In genomic region chrX:15061641-15062040, GRCm38 (mm10) we compare ENCODE assay signal across 26 mouse cellular contexts.
DNase-seq lines count a peak whose midpoint lies in the region; ATAC-seq and TF ChIP-seq lines count a peak whose summit lies in the region.
"Had no signal": no experiment of that assay in that cellular context is flagged by ENCODE, and none has a peak within 500 bp of the region (broad histone marks: within the 10 kb centered on the region; RNA-seq: fewer than 3 reads in every experiment).

No protein-coding gene starts in this region.

- no peak overlapping the region for H3K27ac ChIP-seq in hindbrain, postnatal 0 days
- no peak overlapping the region for H3K27ac ChIP-seq in hindbrain, embryonic 12.5 days
- H3K27ac ChIP-seq: embryonic facial prominence, embryonic 12.5 days; embryonic facial prominence, embryonic 15.5 days; forebrain, embryonic 12.5 days; heart, adult 2 months; heart, embryonic 10.5 days; heart, embryonic 13.5 days; hindbrain, embryonic 15.5 days; intestine, embryonic 15.5 days had no signal

- H3K4me2 ChIP-seq in hindbrain, postnatal 0 days (ENCODE audit: low read depth, low read length), result no peak overlapping the region
- no peak overlapping the region for H3K4me2 ChIP-seq in hindbrain, embryonic 12.5 days (replicated peaks)
- H3K4me2 ChIP-seq: embryonic facial prominence, embryonic 12.5 days; embryonic facial prominence, embryonic 15.5 days; forebrain, embryonic 12.5 days; heart, embryonic 13.5 days; hindbrain, embryonic 15.5 days; intestine, embryonic 15.5 days had no signal

- 56% methylated on average over 4 of the region's 4 CpGs for WGBS in hindbrain, postnatal 0 days
- 75% methylated on average over 4 of the region's 4 CpGs for WGBS in hindbrain, embryonic 12.5 days

- H3K9me3 ChIP-seq in hindbrain, postnatal 0 days (ENCODE audit: low read length), result no peaks in the 10 kb centered on the region
- H3K9me3 ChIP-seq in hindbrain, embryonic 12.5 days (replicated peaks), result no peaks in the 10 kb centered on the region
- H3K9me3 ChIP-seq: embryonic facial prominence, embryonic 12.5 days; embryonic facial prominence, embryonic 15.5 days; forebrain, embryonic 12.5 days; heart, embryonic 10.5 days; heart, embryonic 13.5 days; hindbrain, embryonic 15.5 days; intestine, embryonic 15.5 days had no signal

- no peak for TF ChIP-seq CTCF in hindbrain, postnatal 0 days (IDR thresholded peaks at IDR 0.05; ENCODE audit: low read depth)

- H3K36me3 ChIP-seq in hindbrain, postnatal 0 days (ENCODE audit: insufficient read depth, low read length), result no peaks in the 10 kb centered on the region
- H3K36me3 ChIP-seq in hindbrain, embryonic 12.5 days, result no peaks in the 10 kb centered on the region
- H3K36me3 ChIP-seq: embryonic facial prominence, embryonic 12.5 days; embryonic facial prominence, embryonic 15.5 days; forebrain, embryonic 12.5 days; heart, embryonic 10.5 days; heart, embryonic 13.5 days; hindbrain, embryonic 15.5 days; intestine, embryonic 15.5 days had no signal

- H3K27me3 ChIP-seq in hindbrain, postnatal 0 days (ENCODE audit: insufficient read depth, low read length), result no peaks in the 10 kb centered on the region
- H3K27me3 ChIP-seq in hindbrain, embryonic 12.5 days, result no peaks in the 10 kb centered on the region
- H3K27me3 ChIP-seq: embryonic facial prominence, embryonic 12.5 days; embryonic facial prominence, embryonic 15.5 days; forebrain, embryonic 12.5 days; heart, embryonic 13.5 days; hindbrain, embryonic 15.5 days; intestine, embryonic 15.5 days had no signal

- no peaks in the 10 kb centered on the region for H3K4me1 ChIP-seq in hindbrain, postnatal 0 days (ENCODE audit: insufficient read depth, low read length)
- no peaks in the 10 kb centered on the region for H3K4me1 ChIP-seq in hindbrain, embryonic 12.5 days
- H3K4me1 ChIP-seq: embryonic facial prominence, embryonic 12.5 days; embryonic facial prominence, embryonic 15.5 days; forebrain, embryonic 12.5 days; heart, embryonic 10.5 days; heart, embryonic 13.5 days; hindbrain, embryonic 15.5 days; intestine, embryonic 15.5 days had no signal

- H3K4me3 ChIP-seq in hindbrain, postnatal 0 days (ENCODE audit: low read length), result no peak overlapping the region
- H3K4me3 ChIP-seq in hindbrain, embryonic 12.5 days, result no peak overlapping the region
- H3K4me3 ChIP-seq: embryonic facial prominence, embryonic 12.5 days; embryonic facial prominence, embryonic 15.5 days; forebrain, embryonic 12.5 days; heart, adult 2 months; heart, embryonic 10.5 days; heart, embryonic 13.5 days; hindbrain, embryonic 15.5 days; intestine, embryonic 15.5 days had no signal

- peak; percentile 76 for ATAC-seq in cerebellum, adult (ENCODE audit: insufficient number of reproducible peaks, low FRiP score, low TSS enrichment)
- ATAC-seq in hindbrain, postnatal 0 days, result no peak
- no peak for ATAC-seq in hindbrain, embryonic 12.5 days (ENCODE audit: low FRiP score)
- ATAC-seq: activated CD4-positive, CD25-positive, alpha-beta regulatory T cell, adult 4 months; forebrain, embryonic 16.5 days; intestine, embryonic 15.5 days had no signal

- H3K9ac ChIP-seq in hindbrain, postnatal 0 days (replicated peaks; ENCODE audit: low read length), result no peak overlapping the region
- H3K9ac ChIP-seq in hindbrain, embryonic 12.5 days, result no peak overlapping the region
- H3K9ac ChIP-seq: embryonic facial prominence, embryonic 12.5 days; embryonic facial prominence, embryonic 15.5 days; forebrain, embryonic 12.5 days; heart, embryonic 13.5 days; hindbrain, embryonic 15.5 days; intestine, embryonic 15.5 days had no signal

- DNase-seq in cerebellum, adult 8-10 months, result no peak
- DNase-seq in cerebellum, postnatal 10 days, result peak; percentile 13 to 70
- DNase-seq in cerebellum, adult 11 months, result no peak
- DNase-seq in hindbrain, postnatal 0 days (ENCODE audit: low spot score), result peak; percentile 19
- DNase-seq in brain, adult 2 months (ENCODE audit: low read depth, low spot score), result peak; percentile 66
- no peak for DNase-seq in layer of hippocampus, adult 11-12 months (ENCODE audit: low spot score)
- DNase-seq: adrenal gland, postnatal 10 days; adrenal gland, postnatal 36 days; gastrocnemius, postnatal 10 days; gastrocnemius, postnatal 36 days; heart, adult 2 months; heart, postnatal 14 days; heart, postnatal 4 days; kidney, adult 11 months; kidney, adult 8-10 months had no signal

Comparison
In these comparisons a context has a peak if more than half of its experiments do, and no peak if none do; other contexts are left out.
1. DNase-seq: peak in cerebellum, postnatal 10 days (2 of 2), hindbrain, postnatal 0 days (single experiment) and brain, adult 2 months (single experiment); none in cerebellum, adult 8-10 months (single experiment), cerebellum, adult 11 months (single experiment) and layer of hippocampus, adult 11-12 months (single experiment).